Mouse (Mus musculus) macrophage (primary cell): ENCODE measurements around the gene Mfap1a. TPM values are rescaled to one million over a fixed set of nuclear protein-coding genes. Genes with fewer than 3 reads are reported as not detected.
A peak's percentile ranks its signal among the peaks of the same experiment; 100 is the strongest.
"Not testable (repeated sequence)": the region's sequence is repeated elsewhere in the genome, so short reads cannot be mapped to it uniquely, and the experiment has no call there.

Experiments used
- H3K27ac ChIP-seq: fragments of 350-480 bp; formaldehyde crosslinking; 2 replicates; pipeline ENCODE4 v1.9.0; 2021
- H3K36me3 ChIP-seq: fragments of 350-480 bp; formaldehyde crosslinking; 2 replicates; pipeline ENCODE4 v1.9.0; 2021; ENCODE audit errors: inconsistent target
- H3K4me3 ChIP-seq: fragments of 350-480 bp; formaldehyde crosslinking; 2 replicates; pipeline ENCODE4 v1.9.0; 2021; ENCODE audit errors: inconsistent target
- H3K79me2 ChIP-seq: fragments of 350-480 bp; formaldehyde crosslinking; 2 replicates; pipeline ENCODE4 v1.9.0; 2021; ENCODE audit errors: inconsistent target
- WGBS: methylation state at CpG from one replicate; pipeline ENCODE4 v1.1.7; 2026; ENCODE audit warnings: inconsistent platforms; ENCODE audit not compliant: missing documents; 5-methylcytosine and 5-hydroxymethylcytosine counted together
- polyA plus RNA-seq: library from polyadenylated mRNA; stranded (reverse); fragments of 250-400 nt; gene quantifications from 3 replicates; pipeline ENCODE4 v1.2.4, GENCODE M21; 2018; ENCODE audit warnings: inconsistent platforms
- total RNA-seq, 78 experiments: library from RNA; depleted of rRNA; stranded (reverse); fragments of 250-400 nt; gene quantifications; 1 replicate in 9 of 78; 2 replicates in 24 of 78; 3 replicates in 43 of 78; 4 replicates in 2 of 78; pipeline ENCODE4 v1.2.4; 2018; ENCODE audit warnings: inconsistent platforms in 56 of 78

The Mfap1a gene
- 10 to 100 TPM in 24 of 26 experiments, 1 to 10 TPM in 2; 8.4 to 33.8 (median 17.2) TPM for total RNA-seq (2018; cell fraction: chromatin; rRNA removed)
- 10 to 100 TPM; 24.0 to 45.5 (median 36.3) TPM for total RNA-seq (2018; cell fraction: cytosol; rRNA removed)
- 10 to 100 TPM; 10.1 to 42.6 (median 20.4) TPM for total RNA-seq (2018; cell fraction: nucleus; rRNA removed)
- polyA plus RNA-seq, result 25.0 to 47.6 TPM (median 28.9 TPM) in 3 replicates

DNA sequence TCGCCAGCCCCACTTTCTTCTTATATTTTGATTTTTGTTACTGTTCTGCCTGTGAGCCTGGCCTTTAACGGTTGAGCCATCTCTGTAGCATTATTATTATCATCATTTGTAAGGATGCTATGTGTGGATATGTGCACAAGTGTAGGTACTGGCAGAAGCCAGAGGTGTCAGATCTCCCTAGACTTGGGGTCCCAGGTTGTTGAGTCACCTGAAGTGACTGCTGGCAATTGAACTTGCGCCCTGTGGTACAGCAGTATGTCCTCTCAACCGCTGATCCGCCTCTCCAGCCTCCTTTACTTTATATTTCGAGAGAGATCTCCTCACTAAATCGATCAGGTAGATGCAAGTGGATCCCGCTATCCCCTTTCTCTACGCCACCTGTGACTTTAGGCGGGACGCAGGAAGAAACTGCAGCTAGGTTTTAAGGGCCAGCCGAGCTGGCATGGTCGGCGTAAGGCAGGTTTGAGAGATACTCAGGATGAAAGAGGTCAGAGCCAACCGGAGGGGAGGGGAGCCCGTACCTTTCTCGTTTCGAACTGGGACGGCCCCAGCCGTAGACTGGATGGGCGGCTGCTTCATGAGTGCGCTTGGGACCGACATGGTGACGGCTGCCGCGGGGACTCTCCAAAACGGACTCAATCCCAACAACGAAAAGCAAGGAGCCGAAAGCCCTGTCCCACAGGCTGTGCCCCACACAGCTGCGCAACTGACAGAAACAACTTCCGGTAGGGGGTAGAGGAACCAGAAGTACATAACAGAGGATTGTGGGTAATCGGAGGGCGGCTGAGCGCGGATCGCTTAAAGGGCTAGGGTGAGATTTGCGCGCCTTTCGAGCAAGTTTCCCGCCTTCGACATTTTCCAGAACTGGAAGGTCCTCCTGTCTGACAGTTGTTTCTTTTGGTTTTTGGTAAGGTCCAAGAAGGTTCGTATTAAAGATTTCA is at the start of gene Mfap1a, which contains the start of gene Wdr76:
Mfap1a (minus strand) TSS at position 724 of the 941 bp plus-strand sequence.
Wdr76 (plus strand) TSS at position 782 of the 941 bp plus-strand sequence.
- Histone ChIP-seq H3K4me3 (peak within 1 kb of the TSS; percentile 69), H3K27ac (peak within 1 kb of the TSS; percentile 64), H3K79me2 (peaks cover 75% of the 10 kb centered on the region)
- H3K36me3 ChIP-seq, result not testable (repeated sequence)
- WGBS, result 2% methylated on average over 20 of the region's 42 CpGs

DNA sequence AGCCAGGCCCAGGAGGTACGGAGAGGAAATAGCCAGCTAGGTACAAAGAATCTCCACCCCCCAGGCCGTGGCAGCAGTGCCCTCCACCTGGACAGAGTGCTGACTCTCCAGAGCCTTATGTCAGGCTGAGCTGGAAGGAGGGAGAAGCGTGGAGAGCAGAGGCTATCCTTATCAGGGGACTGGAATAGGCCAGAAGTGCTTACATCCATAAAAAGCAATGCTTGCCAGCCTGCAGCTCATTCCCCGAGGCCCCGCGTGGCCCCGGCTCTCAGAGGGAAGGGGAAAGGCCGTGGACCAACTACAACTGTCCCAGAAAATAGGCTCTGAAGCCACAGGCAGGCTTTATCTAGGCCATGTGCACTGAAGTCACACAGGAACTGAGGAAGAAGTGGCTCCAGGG is 44.8 kb upstream of the Mfap1a start:
- Histone ChIP-seq H3K27ac (no peak overlapping the region), H3K79me2 (no peaks in the 10 kb centered on the region), H3K36me3 (no peaks in the 10 kb centered on the region), H3K4me3 (no peak overlapping the region)
- 87% methylated on average over 8 of the region's 8 CpGs for WGBS

DNA sequence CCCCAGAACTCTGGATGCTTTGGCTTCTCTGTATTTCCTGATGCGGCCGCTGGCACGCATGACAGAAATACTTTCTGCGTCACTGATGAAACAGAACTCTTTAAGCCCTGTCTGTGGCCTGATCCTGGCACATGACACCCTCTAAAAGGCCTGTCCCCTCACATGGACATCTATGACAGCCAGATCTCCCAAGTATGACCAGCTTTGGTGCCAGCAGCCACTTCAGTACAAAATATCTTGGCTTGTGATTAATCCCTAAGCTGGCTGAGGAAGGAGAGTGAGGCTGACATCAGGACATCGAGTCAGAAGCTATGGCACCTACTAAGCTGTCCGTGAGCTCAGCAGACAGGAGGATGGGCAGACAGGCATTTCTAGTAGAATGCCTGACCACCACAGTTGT is 43.2 kb upstream of the Mfap1a start:
- 94% methylated on average over 6 of the region's 6 CpGs for WGBS
- H3K79me2 ChIP-seq, result no peaks in the 10 kb centered on the region
- no peak overlapping the region for H3K4me3 ChIP-seq
- no peak overlapping the region for H3K27ac ChIP-seq
- no peaks in the 10 kb centered on the region for H3K36me3 ChIP-seq

DNA sequence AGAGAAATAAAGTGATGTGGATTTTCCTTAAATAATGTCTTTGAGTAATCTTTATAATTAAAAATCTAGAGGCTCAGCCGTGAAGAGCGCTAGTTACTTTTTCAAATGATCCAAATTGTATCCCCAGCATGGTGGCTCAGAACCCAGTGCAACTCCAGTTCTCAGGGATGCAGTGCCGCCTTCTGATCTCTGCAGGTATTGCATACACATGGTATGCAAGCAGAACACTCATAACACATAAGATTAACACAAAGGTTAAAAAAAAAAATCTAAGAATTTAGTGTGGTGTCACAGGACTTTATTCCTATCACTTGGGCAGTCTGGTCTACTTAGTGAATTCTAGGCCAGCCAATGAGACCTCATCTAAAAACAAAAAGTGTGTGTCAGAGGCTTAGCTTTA is 38.4 kb upstream of the Mfap1a start:
- H3K79me2 ChIP-seq, result no peaks in the 10 kb centered on the region
- 95% methylated on average over 3 of the region's 3 CpGs for WGBS
- no peak overlapping the region for H3K27ac ChIP-seq
- no peaks in the 10 kb centered on the region for H3K36me3 ChIP-seq
- H3K4me3 ChIP-seq, result no peak overlapping the region

DNA sequence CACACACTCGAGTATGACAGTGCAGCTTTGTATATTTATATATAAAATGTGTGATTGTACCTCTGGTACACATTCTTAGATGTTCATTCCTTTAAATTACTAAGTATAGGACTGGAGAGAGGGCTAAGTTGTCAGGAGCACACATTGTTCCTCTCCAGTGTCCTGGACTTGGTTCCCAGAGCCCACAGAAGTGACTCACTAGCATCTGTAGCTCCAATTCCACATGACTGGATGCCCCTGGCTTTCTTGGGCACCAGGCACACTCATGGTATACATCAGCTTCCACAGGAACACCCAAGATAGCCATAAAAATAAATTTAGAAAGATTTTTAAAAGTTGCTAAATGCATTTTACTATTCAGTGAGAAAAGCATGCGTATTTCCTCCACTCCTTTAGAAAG is 18.6 kb upstream of the Mfap1a start:
- Histone ChIP-seq H3K4me3 (no peak overlapping the region), H3K79me2 (no peaks in the 10 kb centered on the region), H3K27ac (no peak overlapping the region), H3K36me3 (no peaks in the 10 kb centered on the region; the same call in 1 of the 2 replicates)
- 92% methylated on average over 1 of the region's 2 CpGs for WGBS

DNA sequence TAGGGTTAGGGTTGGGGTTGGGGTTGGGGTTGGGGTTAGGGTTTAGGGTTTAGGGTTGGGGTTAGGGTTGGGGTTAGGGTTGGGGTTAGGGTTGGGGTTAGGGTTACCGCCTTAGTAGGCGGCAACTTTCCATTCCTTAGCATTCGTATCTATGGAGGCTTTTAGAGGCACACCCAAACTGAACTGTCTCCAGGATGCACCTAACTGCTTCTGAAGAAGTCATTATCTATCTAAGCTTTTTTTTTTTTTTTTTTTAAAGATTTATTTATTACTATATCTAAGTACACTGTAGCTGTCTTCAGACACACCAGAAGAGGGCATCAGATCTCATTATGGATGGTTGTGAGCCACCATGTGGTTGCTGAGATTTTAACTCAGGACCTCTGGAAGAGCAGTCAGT is 16.4 kb upstream of the Mfap1a start:
- WGBS, result 92% methylated on average over 3 of the region's 3 CpGs
- not testable (repeated sequence) for H3K79me2 ChIP-seq, H3K4me3 ChIP-seq, H3K27ac ChIP-seq, H3K36me3 ChIP-seq

DNA sequence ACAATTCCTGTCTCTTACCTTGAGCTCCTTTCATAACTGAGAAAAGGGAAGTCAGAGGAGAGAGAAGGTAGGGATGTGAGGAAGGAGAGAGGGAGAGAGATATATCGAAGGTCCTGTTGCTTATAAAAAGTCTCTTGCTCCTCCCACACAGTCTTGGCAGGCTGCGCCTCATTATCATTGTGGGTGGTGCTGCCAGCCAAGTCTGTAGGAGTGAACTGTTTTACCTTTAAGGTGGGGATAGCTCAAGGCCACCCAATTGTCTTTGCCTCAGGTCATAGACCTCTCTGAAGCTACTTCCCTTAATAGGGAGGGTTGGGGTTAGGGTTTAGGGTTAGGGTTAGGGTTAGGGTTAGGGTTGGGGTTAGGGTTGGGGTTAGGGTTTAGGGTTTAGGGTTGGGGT is 15.5 kb upstream of the Mfap1a start:
- Histone ChIP-seq H3K79me2 (no peaks in the 10 kb centered on the region), H3K27ac (no peak overlapping the region), H3K4me3 (no peak overlapping the region), H3K36me3 (no peaks in the 10 kb centered on the region; the same call in 1 of the 2 replicates)
- 94% methylated on average over 2 of the region's 2 CpGs for WGBS

DNA sequence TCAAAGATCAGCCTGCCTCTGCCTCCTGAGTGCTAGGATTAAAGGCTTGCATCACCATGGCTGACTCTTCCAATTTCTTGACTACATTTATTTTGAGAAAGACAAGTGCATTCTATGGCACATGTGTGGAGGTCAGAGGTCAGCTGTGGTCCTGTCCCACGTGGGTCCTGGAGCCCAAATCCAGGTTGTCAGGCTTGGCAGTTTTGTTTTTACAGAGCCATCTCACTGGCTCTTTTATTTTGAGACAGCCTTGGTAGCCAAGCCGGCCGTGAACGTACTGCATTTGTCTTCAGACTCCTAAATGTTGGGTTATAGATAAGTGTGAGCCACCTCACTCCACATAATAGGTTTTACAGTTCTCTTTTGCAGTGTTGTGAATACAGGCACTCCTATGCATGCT is 12.2 kb upstream of the Mfap1a start:
- H3K36me3 ChIP-seq, H3K27ac ChIP-seq, H3K4me3 ChIP-seq: not testable (repeated sequence)
- H3K79me2 ChIP-seq, result peaks cover 22% of the 10 kb centered on the region
- 93% methylated on average over 2 of the region's 4 CpGs for WGBS

DNA sequence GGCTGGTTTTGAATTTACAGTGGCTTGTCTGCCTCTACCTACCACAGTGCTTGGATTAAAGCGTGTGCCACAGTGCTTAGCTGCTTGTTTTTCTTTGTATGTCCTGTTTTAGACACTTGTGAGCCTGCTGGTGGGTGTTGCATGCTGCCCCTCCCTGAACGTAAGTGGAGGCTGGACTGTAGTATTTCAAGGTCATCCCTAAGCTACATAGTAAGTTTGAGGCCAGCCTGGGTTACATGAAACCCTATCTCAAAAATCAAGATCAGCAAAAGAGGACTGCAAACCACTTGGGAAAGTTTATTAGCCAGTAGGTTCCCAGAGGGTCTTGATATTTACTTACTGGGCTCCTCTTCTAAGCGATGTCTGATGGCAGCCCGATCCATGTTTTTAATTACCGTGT is 11.6 kb upstream of the Mfap1a start:
- 94% methylated on average over 5 of the region's 5 CpGs for WGBS
- no peaks in the 10 kb centered on the region for H3K36me3 ChIP-seq
- H3K4me3 ChIP-seq, result no peak overlapping the region
- H3K27ac ChIP-seq, result no peak overlapping the region
- peaks cover 24% of the 10 kb centered on the region for H3K79me2 ChIP-seq

DNA sequence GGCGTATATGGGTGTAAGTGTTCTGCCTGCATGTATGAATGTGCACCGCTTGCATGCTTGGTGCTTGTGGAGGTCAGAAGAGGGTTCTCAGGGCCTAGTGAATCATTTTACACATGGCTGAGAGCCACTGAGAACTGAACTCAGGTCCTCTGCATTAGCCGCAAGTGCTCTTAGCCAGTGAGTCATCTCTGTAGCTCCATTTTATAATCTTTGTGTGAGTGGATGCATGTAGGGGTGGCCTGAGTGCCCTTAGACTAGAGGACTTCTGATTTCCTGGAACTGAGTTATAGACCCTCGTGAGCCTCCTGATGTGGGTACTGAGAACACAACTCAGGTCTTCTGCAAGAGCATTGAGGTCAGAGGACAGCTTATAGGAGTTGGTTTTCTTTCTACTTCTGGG is 7.7 kb upstream of the Mfap1a start:
- Histone ChIP-seq H3K27ac (no peak overlapping the region), H3K79me2 (peaks cover 44% of the 10 kb centered on the region), H3K36me3 (no peaks in the 10 kb centered on the region), H3K4me3 (no peak overlapping the region)
- WGBS, result 92% methylated on average over 4 of the region's 4 CpGs

DNA sequence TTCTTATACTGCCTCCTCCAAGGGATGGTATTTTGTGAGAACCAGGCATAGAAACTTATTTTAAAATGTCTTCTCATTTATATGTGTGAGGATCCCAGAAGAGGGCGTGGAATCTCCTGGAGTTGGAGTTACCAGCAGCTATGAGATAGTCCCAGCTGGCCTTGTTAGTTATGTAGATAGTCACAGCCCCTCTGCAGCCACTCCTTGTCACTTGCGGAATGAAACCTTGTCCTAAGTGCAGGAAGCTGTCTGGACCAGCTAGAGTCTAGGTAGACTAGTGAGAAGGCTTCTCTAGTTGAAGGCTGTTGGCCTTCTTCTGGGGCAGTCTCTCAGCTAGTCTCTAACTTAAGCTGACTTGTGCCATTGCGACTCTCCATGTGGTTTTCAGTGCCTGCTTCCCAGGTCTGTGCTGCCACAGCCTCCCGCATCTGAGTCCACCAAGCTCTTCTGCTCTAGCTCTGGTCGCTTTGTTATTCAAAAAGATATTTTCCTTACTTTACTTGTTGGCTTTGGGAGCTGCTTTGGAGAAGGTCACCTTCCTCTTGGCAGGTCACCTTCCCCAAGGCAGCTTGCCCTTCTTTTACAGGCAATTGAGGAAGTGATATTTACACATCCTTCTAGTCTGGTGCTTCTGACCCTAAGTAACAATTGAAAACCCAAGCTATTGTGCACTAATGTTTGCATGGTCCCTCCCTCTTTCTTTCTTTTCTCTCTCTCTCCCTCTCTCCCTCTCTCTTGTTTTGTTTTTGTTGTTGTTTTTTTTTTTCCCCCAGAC is 6.7 kb upstream of the Mfap1a start:
- H3K27ac ChIP-seq, H3K36me3 ChIP-seq, H3K4me3 ChIP-seq: not testable (repeated sequence)
- peaks cover 54% of the 10 kb centered on the region for H3K79me2 ChIP-seq
- WGBS, result 98% methylated on average over 3 of the region's 5 CpGs

DNA sequence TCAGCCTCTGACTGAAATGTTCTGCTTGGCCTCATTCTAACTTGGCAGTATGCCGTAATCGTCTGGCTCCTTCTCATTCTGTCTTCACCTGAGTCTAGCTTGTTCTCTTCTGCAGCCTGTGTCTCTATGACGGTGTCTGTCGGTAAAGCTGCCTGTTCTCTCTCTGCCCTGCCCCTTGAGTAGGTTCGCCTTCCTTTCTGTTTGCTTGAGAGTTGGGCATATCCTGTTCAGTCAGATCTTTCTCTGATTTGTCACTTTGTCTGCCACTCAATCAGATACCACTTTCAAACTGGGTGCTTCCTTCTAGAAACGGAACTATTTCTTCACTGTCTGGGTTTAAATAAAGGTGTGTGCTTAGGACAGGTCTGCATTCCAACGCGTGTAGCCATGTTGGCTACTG is 4.9 kb upstream of the Mfap1a start:
- H3K36me3 ChIP-seq, result no peaks in the 10 kb centered on the region
- no peak overlapping the region for H3K4me3 ChIP-seq
- 96% methylated on average over 8 of the region's 8 CpGs for WGBS
- H3K27ac ChIP-seq, result no peak overlapping the region
- peaks cover 69% of the 10 kb centered on the region for H3K79me2 ChIP-seq

DNA sequence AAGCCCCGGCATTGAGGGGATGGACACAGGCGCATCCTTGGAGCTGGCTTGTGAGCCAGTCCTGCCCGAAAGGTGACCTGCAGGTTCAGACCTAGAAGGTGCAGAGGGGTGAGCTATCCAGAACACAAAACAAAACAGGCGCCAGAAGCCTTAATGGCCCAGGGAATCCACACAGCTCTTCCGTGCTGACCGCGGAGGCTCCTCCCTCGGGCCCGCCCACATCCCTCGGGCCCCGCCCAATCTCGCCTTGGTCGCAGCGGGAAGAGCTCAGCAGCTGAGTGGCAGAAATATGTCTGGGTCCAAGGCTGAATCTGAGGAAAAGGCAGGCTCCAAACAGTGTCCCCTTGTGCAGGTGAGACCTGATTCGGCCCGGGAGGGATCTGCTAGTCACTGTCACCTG is 3.1 kb upstream of the Mfap1a start:
- Histone ChIP-seq H3K4me3 (peak overlapping the region; percentile 7; the same call in 1 of the 2 replicates), H3K79me2 (peaks cover 73% of the 10 kb centered on the region), H3K36me3 (no peaks in the 10 kb centered on the region), H3K27ac (no peak overlapping the region)
- 68% methylated on average over 16 of the region's 16 CpGs for WGBS

DNA sequence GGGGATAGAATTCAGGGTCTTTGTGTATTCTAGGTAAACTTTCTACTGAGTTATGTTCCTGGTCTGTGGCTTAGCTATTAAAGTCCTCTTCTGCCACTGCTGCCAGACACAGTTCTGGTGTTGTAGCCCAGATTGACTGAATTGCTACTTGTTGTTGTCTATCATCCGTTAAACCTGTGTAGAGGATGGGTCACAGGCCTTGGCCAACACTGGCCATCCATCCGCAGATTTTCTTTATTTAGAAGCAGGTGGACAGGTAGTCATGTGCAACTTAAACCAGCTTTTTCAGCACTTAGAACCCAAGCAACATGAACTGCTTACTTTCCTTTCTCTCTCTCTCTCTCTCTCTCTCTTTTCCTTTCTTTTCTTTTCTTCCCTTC is 1.5 kb upstream of the Mfap1a start:
- 83% methylated on average over 2 of the region's 2 CpGs for WGBS
- Histone ChIP-seq H3K27ac (no peak overlapping the region), H3K79me2 (peaks cover 73% of the 10 kb centered on the region), H3K36me3 (no peaks in the 10 kb centered on the region), H3K4me3 (peak overlapping the region; percentile 69)
